ENCODE assay signal across 26 mouse cellular contexts in genomic region chr8:34669146-34669545, GRCm38 (mm10).
"Had no signal": no experiment of that assay in that cellular context is flagged by ENCODE, and none has a peak within 500 bp of the region (broad histone marks: within the 10 kb centered on the region; RNA-seq: fewer than 3 reads in every experiment).

No protein-coding gene starts in this region.

- H3K4me1 ChIP-seq: hindbrain, embryonic 12.5 days had no signal

- H3K9me3 ChIP-seq: heart, embryonic 10.5 days; heart, embryonic 12.5 days; hindbrain, embryonic 10.5 days; hindbrain, embryonic 12.5 days; intestine, embryonic 15.5 days; kidney, embryonic 15.5 days; limb, embryonic 10.5 days; limb, embryonic 12.5 days; liver, embryonic 13.5 days had no signal

- H3K27me3 ChIP-seq: hindbrain, embryonic 12.5 days; intestine, embryonic 15.5 days; kidney, embryonic 15.5 days; limb, embryonic 12.5 days; liver, embryonic 13.5 days had no signal

- H3K27ac ChIP-seq: heart, embryonic 10.5 days; hindbrain, embryonic 10.5 days; hindbrain, embryonic 12.5 days; hindbrain, embryonic 14.5 days; intestine, embryonic 15.5 days; kidney, embryonic 15.5 days; layer of hippocampus, adult 2 months; left cerebral cortex, adult 2 months; limb, embryonic 10.5 days; limb, embryonic 12.5 days; liver, embryonic 13.5 days had no signal

- H3K4me2 ChIP-seq: heart, embryonic 12.5 days; hindbrain, embryonic 12.5 days; hindbrain, embryonic 14.5 days; intestine, embryonic 15.5 days; kidney, embryonic 15.5 days; limb, embryonic 12.5 days; liver, embryonic 11.5 days; liver, embryonic 13.5 days had no signal

- H3K9ac ChIP-seq: heart, embryonic 12.5 days; hindbrain, embryonic 12.5 days; hindbrain, embryonic 14.5 days; intestine, embryonic 15.5 days; kidney, embryonic 15.5 days; limb, embryonic 12.5 days; liver, embryonic 13.5 days had no signal

- H3K4me3 ChIP-seq: heart, embryonic 10.5 days; heart, embryonic 12.5 days; hindbrain, embryonic 10.5 days; hindbrain, embryonic 12.5 days; intestine, embryonic 15.5 days; kidney, embryonic 15.5 days; layer of hippocampus, adult 2 months; left cerebral cortex, adult 2 months; limb, embryonic 10.5 days; limb, embryonic 12.5 days; liver, embryonic 13.5 days had no signal

- ATAC-seq: hindbrain, embryonic 16.5 days; inflammation-experienced regulatory T-cells, adult 6 months; intestine, embryonic 15.5 days; intestine, postnatal 0 days had no signal

- DNase-seq: gastrocnemius, postnatal 25 days; heart, adult 18-20 months; heart, postnatal 10 days; heart, postnatal 4 days; kidney, adult 18-20 months; kidney, adult 8-10 months; kidney, postnatal 10 days; kidney, postnatal 25 days; kidney, postnatal 4 days; liver; liver, embryonic 13.5 days had no signal

- H3K36me3 ChIP-seq: heart, embryonic 10.5 days; heart, embryonic 12.5 days; hindbrain, embryonic 10.5 days; hindbrain, embryonic 12.5 days; intestine, embryonic 15.5 days; kidney, embryonic 15.5 days; limb, embryonic 10.5 days; limb, embryonic 12.5 days; liver, embryonic 13.5 days had no signal
